Mouse (Mus musculus) C2C12 (cell line): ENCODE measurements at regions not wholly inside any gene's neighbourhood (a gene's known extent, or its start where the extent isn't known, plus 50 kb on each side); places are given as distances from the start of the nearest gene placed in this dataset.

Experiments
- CEBPB ChIP-seq: IDR thresholded peaks from one replicate; pipeline ENCODE4 v1.6.1; 2011; ENCODE audit warnings: low read depth, mild to moderate bottlenecking, control low read depth, moderate library complexity
- CTCF ChIP-seq: IDR thresholded peaks from one replicate; pipeline ENCODE4 v1.5.1; 2011; ENCODE audit not compliant: control insufficient read depth, insufficient read depth, insufficient read length
- FOSL1 ChIP-seq: IDR thresholded peaks from one replicate; pipeline ENCODE4 v1.8.0; 2011; ENCODE audit warnings: mild to moderate bottlenecking, low read length; ENCODE audit not compliant: poor library complexity, insufficient read depth, severe bottlenecking
- MAX ChIP-seq: IDR thresholded peaks from one replicate; pipeline ENCODE4 v1.6.1; 2011; ENCODE audit warnings: mild to moderate bottlenecking, control low read depth
- MYOD1 ChIP-seq: IDR thresholded peaks from one replicate; pipeline ENCODE4 v1.6.1; 2011; ENCODE audit warnings: low read depth; ENCODE audit not compliant: control insufficient read depth, insufficient read length
- MYOG ChIP-seq: IDR thresholded peaks from one replicate; pipeline ENCODE4 v1.6.1; 2011; ENCODE audit not compliant: control insufficient read depth, insufficient read length; ENCODE audit errors: extremely low read depth
- USF1 ChIP-seq: IDR thresholded peaks from one replicate; pipeline ENCODE4 v1.6.1; 2011; ENCODE audit warnings: low read depth, mild to moderate bottlenecking, control low read depth, moderate library complexity

GRCm38 (mm10) chr3:21673466-21673865 is 403.0 kb upstream of the Tbl1xr1 start:
- TF ChIP-seq CTCF: no peak
- no peak for TF ChIP-seq MAX
- no peak for TF ChIP-seq USF1
- no peak for TF ChIP-seq MYOD1
- no peak for TF ChIP-seq MYOG
- no peak for TF ChIP-seq CEBPB
- no peak for TF ChIP-seq FOSL1
